Mouse (Mus musculus) neural tube, embryonic 11.5 days (tissue): ENCODE measurements at regions not wholly inside any gene's neighbourhood (a gene's known extent, or its start where the extent isn't known, plus 50 kb on each side); places are given as distances from the start of the nearest gene placed in this dataset.

Source experiments
- ATAC-seq: fragments of 200-750 bp; cut with Nextera tagmentation; 2 replicates; pipeline ENCODE4 v1.8.0; 2017; ENCODE audit warnings: moderate number of reproducible peaks, mild to moderate bottlenecking, moderate TSS enrichment, moderate library complexity; ENCODE audit not compliant: insufficient read depth, low FRiP score, low TSS enrichment
- DNase-seq: peaks from one replicate; pipeline ENCODE4 v3.0.0-alpha.2; 2015; ENCODE audit warnings: low spot score
- H3K27ac ChIP-seq: fragments of 300-500 bp; sonication (generic); 2 replicates; pipeline ENCODE4 v1.5.1; 2014; ENCODE audit warnings: low read depth, mild to moderate bottlenecking, low read length
- H3K27me3 ChIP-seq: fragments of 300-500 bp; sonication (generic); 2 replicates; pipeline ENCODE4 v1.6.1; 2014; ENCODE audit warnings: mild to moderate bottlenecking, low read length, mixed read lengths; ENCODE audit not compliant: control insufficient read depth, insufficient read depth
- H3K36me3 ChIP-seq: fragments of 300-500 bp; sonication (generic); 2 replicates; pipeline ENCODE4 v1.6.1; 2014; ENCODE audit warnings: mild to moderate bottlenecking, low read length, moderate library complexity, mixed read lengths; ENCODE audit not compliant: control insufficient read depth, insufficient read depth
- H3K4me1 ChIP-seq: fragments of 300-500 bp; sonication (generic); 2 replicates; pipeline ENCODE4 v1.6.1; 2014; ENCODE audit warnings: low read length, mixed read lengths; ENCODE audit not compliant: control insufficient read depth, insufficient read depth
- H3K4me2 ChIP-seq: fragments of 300-500 bp; sonication (generic); 2 replicates; pipeline ENCODE4 v1.6.1; 2014; ENCODE audit warnings: low read depth, mild to moderate bottlenecking, moderate library complexity
- H3K4me3 ChIP-seq: fragments of 300-500 bp; sonication (generic); 2 replicates; pipeline ENCODE4 v1.5.1; 2014; ENCODE audit warnings: low read depth, low read length
- H3K9ac ChIP-seq: fragments of 300-500 bp; sonication (generic); 2 replicates; pipeline ENCODE4 v1.6.1; 2014; ENCODE audit warnings: mild to moderate bottlenecking, low read length
- H3K9me3 ChIP-seq: fragments of 300-500 bp; sonication (generic); 2 replicates; pipeline ENCODE4 v1.6.1; 2016; ENCODE audit warnings: low read length; ENCODE audit not compliant: control insufficient read depth
- WGBS: fragments of 180-500 bp; shearing (Covaris S2); extraction: QIAGEN DNeasy Blood & Tissue Kit; methylation state at CpG from one replicate; pipeline ENCODE4 v1.1.7; 2014; 5-methylcytosine and 5-hydroxymethylcytosine counted together

DNA sequence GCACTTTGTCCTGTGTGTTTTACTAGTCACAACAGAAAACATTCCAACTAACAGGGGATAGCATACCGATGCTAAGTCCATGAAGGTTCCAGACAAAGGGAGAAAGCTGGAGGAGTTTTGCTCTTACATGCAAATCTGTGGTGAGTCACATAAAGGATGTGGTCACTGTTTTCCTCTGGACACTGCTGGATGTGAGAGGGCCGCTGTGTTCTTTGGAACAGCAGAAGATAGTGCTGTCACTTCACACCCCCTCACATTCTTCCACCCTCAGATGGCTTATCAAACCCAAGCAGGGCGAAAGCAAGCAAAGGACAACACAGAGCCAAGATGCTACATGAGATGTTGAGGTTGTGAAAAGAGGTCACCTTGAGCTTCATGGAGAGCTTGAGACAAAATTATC, 139.8 kb upstream of the Rnd3 start:
- ATAC-seq (no peak), DNase-seq (no peak)
- 93% methylated on average over 3 of the region's 3 CpGs for WGBS

DNA sequence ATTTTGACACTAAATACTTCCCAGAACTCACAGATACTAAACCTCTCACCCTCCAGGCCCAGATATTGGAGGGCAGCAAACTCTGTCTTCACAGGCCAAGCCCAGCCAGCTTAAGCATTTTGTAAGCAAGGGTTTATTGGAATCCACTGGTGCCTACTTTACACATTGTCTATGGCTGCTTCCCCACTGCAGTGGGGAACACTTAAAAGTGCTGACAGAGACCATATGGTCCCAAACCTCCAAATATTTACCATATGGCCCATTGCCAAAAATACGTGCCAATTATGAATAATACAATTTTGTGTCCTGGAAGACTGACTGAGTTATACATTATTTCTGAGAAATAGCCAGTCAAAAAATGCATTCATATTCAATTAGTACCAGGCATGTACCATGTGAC, 136.7 kb upstream of the Rnd3 start:
- ATAC-seq (no peak), DNase-seq (no peak)
- Histone ChIP-seq H3K4me1 (no peaks in the 10 kb centered on the region), H3K4me2 (no peak overlapping the region), H3K36me3 (no peaks in the 10 kb centered on the region), H3K9ac (no peak overlapping the region), H3K27me3 (no peaks in the 10 kb centered on the region), H3K27ac (no peak overlapping the region), H3K4me3 (no peak overlapping the region), H3K9me3 (no peaks in the 10 kb centered on the region)
- whole genome bisulfite sequencing, result 83% methylated on average over 1 of the region's 1 CpGs

More for the DNA sequence above, 139.8 kb upstream of the Rnd3 start:
- Histone ChIP-seq H3K4me2 (no peak overlapping the region), H3K4me3 (no peak overlapping the region), H3K27ac (no peak overlapping the region), H3K27me3 (no peaks in the 10 kb centered on the region), H3K9me3 (no peaks in the 10 kb centered on the region), H3K4me1 (no peaks in the 10 kb centered on the region; the same call in 1 of the 2 replicates), H3K9ac (no peak overlapping the region), H3K36me3 (no peaks in the 10 kb centered on the region)

DNA sequence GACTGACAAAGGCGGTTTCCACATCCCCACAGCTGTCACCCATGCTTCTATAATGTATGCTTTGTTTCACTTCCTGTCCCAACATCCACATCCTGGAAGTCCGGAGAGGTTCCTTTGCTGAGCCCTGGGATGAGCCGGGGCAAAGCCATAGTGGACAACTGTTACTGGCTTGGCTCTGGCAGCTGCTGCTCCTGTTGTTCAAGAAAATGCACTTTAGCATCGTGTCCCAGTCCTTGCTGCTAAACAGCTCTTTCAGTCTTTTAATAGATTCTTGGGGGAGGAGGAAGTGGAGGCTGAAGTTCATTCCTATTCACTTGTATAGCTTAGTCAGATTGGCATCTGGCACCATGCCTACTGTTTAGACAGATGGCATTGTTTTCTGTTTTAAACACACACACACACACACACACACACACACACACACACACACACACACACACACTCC, 135.9 kb upstream of the Rnd3 start:
- H3K27ac ChIP-seq, result no peak overlapping the region
- ATAC-seq, result no peak

DNA sequence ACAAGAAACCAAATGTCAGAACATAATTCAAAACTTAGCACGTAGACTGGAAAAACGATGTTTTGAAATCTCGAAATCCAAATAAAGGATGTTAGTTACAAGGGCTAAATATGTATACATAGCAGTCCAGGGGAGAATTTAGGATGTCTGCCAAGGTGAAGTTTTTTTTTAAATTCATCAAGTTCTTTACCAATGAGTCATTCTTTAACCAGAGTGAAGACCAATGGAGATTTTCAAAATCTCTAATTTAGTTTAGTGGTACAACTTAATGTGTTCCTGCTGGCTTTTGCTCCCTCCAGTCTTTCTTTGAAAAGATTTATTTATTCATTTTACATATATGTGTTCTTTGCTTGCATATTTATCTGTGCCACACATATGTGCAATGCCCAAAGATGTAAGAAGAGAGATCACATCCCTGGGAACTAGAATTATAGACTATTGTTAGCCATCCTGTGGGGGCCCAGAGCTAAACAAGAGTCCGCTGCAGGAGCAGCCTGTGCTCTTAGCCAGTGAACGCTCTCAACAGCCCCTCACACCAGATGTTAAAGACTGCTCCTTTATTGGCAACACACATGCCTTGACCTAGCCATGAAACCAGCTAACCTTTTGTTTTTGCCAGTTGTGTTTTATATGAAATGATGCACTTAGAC, 130.6 kb upstream of the Rnd3 start:
- H3K4me1 ChIP-seq, result no peaks in the 10 kb centered on the region
- ATAC-seq, result no peak
- no peaks in the 10 kb centered on the region for H3K27me3 ChIP-seq
- no peaks in the 10 kb centered on the region for H3K36me3 ChIP-seq
- no peaks in the 10 kb centered on the region for H3K9me3 ChIP-seq
- H3K9ac ChIP-seq, result no peak overlapping the region
- H3K4me3 ChIP-seq, result no peak overlapping the region
- no peak overlapping the region for H3K4me2 ChIP-seq
- DNase-seq, result no peak
- WGBS, result 76% methylated on average over 5 of the region's 5 CpGs
- H3K27ac ChIP-seq, result no peak overlapping the region

More for the DNA sequence above, 135.9 kb upstream of the Rnd3 start:
- H3K27me3 ChIP-seq, result no peaks in the 10 kb centered on the region
- H3K4me2 ChIP-seq, result no peak overlapping the region
- H3K36me3 ChIP-seq, result no peaks in the 10 kb centered on the region
- 62% methylated on average over 4 of the region's 4 CpGs for WGBS
- no peaks in the 10 kb centered on the region for H3K9me3 ChIP-seq
- H3K9ac ChIP-seq, result no peak overlapping the region
- no peaks in the 10 kb centered on the region for H3K4me1 ChIP-seq
- no peak for DNase-seq
- no peak overlapping the region for H3K4me3 ChIP-seq

DNA sequence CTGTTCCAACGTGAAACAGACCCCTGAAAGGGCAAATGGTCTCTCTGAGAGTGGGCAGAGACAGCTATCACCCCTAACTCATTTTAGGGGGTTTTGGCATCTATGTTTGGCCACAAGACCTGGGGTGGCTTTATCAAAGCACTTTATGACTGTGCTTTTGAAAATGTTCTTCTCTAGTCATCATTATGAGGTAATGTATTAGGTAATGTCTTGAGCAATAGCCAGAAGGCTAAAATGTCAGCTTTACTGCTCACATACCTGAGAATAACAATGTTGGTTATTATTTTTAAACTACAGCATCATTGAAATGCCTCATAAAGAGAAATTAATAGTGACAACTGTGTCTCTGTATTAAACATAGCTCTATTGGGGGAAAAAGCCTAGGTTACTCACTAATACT, 129.9 kb upstream of the Rnd3 start:
- Histone ChIP-seq H3K4me3 (no peak overlapping the region), H3K4me2 (no peak overlapping the region), H3K36me3 (no peaks in the 10 kb centered on the region), H3K4me1 (no peaks in the 10 kb centered on the region), H3K27ac (no peak overlapping the region), H3K9me3 (no peaks in the 10 kb centered on the region), H3K9ac (no peak overlapping the region), H3K27me3 (no peaks in the 10 kb centered on the region)
- 63% methylated on average over 1 of the region's 1 CpGs for WGBS
- ATAC-seq, result no peak
- DNase-seq, result no peak

DNA sequence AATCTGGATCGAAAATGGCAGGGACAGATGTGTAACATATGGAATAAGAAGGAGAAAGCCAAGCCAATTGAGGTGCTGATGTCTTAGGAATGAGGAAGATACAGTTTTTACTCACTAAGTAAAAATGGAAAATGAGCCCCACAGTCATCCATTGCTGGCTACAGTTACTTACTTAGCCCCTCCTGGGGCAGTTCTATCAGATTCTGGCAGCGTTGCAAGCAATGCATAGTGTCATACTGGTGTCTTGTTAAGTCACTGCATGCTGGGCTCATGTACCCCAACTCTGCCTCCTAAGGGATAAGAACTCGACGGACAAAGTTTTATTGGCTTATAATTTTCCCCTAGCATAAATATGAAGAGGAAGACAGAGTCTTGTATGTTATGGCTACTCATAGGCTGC, 129.4 kb upstream of the Rnd3 start:
- Histone ChIP-seq H3K27me3 (no peaks in the 10 kb centered on the region), H3K4me3 (no peak overlapping the region), H3K4me2 (no peak overlapping the region), H3K9ac (no peak overlapping the region), H3K27ac (no peak overlapping the region), H3K9me3 (no peaks in the 10 kb centered on the region), H3K4me1 (no peaks in the 10 kb centered on the region), H3K36me3 (no peaks in the 10 kb centered on the region)
- 93% methylated on average over 4 of the region's 4 CpGs for WGBS
- DNase-seq (no peak), ATAC-seq (no peak)

DNA sequence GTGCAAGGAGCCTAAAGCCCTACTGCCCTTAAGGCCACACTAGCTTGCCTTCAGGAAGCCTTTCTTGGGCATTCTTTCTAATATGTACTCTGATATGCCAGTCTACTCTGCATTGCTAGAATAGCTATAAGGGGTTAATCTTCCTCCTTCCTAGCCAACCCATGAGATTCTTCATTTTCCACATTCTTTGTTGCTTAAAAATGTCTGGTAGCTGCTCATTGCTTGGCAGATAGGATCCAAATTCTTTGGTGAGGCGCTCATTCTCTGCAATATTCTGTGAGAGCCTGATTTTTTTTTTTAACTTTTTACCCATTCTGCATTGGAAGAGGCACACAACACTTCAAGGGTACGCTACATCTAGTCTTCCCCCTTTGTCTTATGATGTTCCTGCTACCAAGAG, 127.7 kb upstream of the Rnd3 start:
- WGBS, result 93% methylated on average over 2 of the region's 2 CpGs

DNA sequence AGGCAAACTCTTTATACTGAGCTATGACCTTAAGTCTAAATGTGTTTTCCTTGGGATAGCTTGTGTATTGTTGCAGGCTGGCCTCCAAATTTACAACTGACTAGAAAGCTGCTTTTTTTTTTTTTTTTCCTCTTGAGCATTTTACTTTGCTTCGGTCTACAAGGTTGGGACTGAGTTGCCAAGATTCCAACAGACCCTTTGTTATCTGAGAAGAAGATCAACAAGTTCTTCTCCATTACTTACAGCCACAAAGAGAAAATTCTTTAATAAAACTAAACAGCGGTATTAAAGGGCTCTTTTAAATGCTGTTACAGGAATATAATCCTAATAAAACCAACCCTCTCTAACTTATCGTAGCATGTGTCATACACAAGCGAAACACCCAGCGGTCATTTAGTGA, 124.4 kb upstream of the Rnd3 start:
- H3K27ac ChIP-seq, result no peak overlapping the region
- no peaks in the 10 kb centered on the region for H3K4me1 ChIP-seq
- ATAC-seq (no peak), DNase-seq (no peak)
- H3K36me3 ChIP-seq, result no peaks in the 10 kb centered on the region
- H3K4me3 ChIP-seq, result no peak overlapping the region
- 84% methylated on average over 5 of the region's 5 CpGs for WGBS
- H3K9ac ChIP-seq, result no peak overlapping the region
- H3K9me3 ChIP-seq, result no peaks in the 10 kb centered on the region
- no peak overlapping the region for H3K4me2 ChIP-seq
- no peaks in the 10 kb centered on the region for H3K27me3 ChIP-seq

More for the DNA sequence above, 127.7 kb upstream of the Rnd3 start:
- H3K4me2 ChIP-seq, result no peak overlapping the region
- no peak overlapping the region for H3K9ac ChIP-seq
- ATAC-seq (no peak), DNase-seq (no peak)
- H3K27me3 ChIP-seq, result no peaks in the 10 kb centered on the region
- no peak overlapping the region for H3K27ac ChIP-seq
- no peaks in the 10 kb centered on the region for H3K36me3 ChIP-seq
- no peaks in the 10 kb centered on the region for H3K9me3 ChIP-seq
- H3K4me3 ChIP-seq, result no peak overlapping the region
- no peaks in the 10 kb centered on the region for H3K4me1 ChIP-seq

DNA sequence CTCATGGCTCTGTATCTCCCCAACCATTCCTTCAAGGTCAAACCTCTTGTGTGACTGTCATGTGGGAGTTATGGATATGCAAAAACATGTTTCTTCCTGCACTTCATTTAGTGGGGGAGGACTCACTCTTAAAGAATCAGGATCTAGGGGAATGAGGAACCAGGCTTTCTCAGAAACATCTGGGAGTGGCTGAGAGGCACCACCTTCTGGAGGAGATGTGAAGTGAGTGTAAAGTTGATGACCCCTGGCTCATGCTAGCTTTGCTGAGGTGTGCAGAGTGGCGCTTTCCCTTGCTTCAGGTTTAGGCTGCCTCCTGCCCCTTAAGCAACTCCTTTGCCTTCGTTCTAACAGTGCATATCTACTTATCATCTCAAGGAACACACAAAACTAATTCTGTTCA, 119.6 kb upstream of the Rnd3 start:
- Histone ChIP-seq H3K27me3 (no peaks in the 10 kb centered on the region), H3K4me2 (no peak overlapping the region), H3K4me1 (no peaks in the 10 kb centered on the region), H3K36me3 (no peaks in the 10 kb centered on the region), H3K9me3 (no peaks in the 10 kb centered on the region), H3K9ac (no peak overlapping the region), H3K4me3 (no peak overlapping the region), H3K27ac (no peak overlapping the region)
- 68% methylated on average over 2 of the region's 2 CpGs for WGBS
- DNase-seq (no peak), ATAC-seq (no peak)
